Mouse (Mus musculus) ovary, postnatal 10 days (tissue): ENCODE measurements around the gene Sstr1.

ENCODE experiments used
- DNase-seq: peaks from one replicate; pipeline ENCODE4 v3.0.0; 2022; ENCODE audit warnings: low spot score

Sstr1 gene

DNA sequence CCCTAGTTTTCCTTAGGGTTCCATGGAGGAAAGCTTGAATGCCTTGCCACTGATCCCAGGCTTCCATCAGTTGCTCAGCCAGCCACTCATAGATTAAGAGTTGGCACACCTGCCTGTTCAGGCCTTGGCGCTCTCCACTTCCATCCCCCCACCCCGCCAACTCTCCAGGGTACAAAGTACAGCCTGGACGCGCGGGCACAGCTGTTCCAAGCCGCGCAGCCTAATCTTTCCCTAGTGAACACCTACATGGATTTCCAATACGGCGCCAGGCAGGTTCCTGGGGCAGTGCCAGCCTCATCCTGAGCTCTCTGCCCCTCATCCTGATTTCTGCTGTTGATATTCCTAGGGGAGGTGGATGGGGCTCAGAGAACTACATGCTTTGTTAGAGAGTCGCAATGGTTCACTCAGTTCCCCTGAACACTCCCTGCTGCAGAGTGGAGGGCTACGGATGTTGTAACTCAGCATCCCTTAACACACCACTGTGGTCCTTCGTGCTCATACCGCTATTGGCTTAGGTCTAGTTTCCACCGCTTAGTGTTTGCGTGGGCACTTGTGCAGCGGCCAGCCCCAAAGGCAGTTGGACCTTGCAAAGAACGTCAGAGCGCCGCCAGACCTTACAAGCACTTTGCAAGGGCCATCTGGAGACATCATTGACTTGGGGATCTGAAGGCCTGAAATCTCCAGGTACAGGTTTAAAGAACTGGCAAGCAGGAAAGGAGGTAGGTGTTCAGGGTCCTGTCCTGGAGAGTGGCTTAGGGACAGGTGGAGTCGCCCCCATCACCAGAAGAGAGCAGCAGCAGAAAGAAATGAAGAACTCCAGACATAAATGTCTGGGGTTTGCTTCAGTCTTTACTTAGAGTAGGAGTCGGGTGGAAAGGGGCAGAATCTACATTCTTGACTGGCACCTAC lies at the start of gene Sstr1:
Gene Sstr1 (plus strand): TSS at position 610 of the 909 bp plus-strand sequence.
- DNase-seq = no peak

DNA sequence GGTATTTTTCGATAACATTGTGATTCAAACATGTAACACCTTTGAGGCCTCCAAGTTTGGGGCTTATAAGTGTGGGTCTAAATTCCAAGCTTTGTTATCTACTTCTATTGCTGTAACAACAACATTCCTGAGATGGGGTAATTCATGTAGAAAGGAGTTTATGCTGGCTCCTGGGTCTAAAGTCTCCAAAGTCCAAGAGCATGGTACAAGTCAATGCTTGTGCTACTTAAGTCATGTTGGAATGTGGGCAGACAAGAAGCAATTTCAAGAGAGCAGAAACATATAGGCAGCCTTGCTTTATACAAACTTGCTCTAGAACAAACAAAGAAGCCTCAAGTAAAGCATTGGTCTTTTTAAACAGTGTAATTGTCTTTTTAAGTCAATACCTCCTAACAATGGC lies 12.8 kb upstream of the Sstr1 start:
- no peak for DNase-seq

DNA sequence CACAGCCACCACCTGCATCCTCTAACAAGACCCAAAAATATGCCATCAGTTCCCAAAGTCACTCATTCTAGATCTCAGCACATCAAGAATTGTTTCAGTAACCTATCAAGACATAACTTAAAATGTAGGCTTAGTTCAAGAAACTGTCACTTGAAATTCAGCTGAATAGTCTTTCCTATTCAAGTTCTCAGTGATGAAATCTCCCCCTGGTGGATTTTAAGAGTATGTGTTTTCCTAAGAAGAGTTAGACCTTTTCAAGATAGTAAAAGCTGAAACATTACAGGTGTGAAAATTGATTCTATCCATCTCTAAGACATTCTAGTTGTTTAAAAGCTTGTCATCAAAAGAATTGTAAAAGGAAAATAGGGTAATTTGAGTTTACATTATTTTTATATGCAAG lies 10.4 kb upstream of the Sstr1 start:
- no peak for DNase-seq

DNA sequence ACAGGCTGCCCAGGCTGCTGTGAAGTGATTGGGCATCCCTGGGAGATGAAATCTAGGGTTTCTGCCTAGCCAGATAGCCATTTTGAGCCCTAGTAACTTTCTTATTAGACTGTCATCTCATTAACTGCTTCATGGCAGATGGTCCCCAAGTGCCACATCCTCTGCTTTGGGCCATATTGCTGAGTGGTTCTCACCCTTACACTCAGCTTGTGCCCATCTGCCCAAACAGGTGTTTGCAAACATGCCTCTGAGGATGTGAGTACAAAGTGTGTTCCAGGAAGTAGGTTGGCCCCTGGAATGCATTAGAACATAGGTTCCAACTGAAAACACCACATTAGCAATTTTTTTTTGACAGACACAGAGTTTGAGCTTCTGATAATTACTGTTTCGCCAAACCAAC lies 3.6 kb upstream of the Sstr1 start:
- DNase-seq = no peak

DNA sequence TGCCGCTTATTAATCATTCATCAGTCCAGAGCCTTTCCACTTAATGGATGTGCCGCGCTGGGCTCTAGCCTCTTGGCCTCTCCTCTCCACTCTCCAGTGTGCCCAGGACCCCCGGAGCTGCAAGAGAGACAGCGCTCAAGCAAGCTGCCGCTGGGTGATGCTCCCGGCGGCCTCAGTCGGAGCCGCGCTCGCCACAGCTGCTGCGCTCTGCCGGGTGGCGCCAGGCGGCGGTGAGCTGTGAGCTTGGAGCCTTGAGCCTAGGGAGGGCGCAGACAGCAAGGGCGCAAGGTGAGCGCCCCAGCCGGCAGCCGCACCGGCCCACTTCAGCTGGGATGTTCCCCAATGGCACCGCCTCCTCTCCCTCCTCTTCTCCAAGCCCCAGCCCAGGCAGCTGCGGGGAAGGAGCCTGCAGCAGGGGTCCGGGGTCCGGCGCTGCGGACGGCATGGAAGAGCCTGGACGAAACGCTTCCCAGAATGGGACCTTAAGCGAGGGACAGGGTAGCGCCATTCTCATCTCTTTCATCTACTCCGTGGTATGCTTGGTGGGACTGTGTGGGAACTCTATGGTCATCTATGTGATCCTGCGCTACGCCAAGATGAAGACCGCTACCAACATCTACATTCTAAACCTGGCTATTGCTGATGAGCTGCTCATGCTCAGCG lies 820 bp downstream of the Sstr1 start:
- DNase-seq = no peak

DNA sequence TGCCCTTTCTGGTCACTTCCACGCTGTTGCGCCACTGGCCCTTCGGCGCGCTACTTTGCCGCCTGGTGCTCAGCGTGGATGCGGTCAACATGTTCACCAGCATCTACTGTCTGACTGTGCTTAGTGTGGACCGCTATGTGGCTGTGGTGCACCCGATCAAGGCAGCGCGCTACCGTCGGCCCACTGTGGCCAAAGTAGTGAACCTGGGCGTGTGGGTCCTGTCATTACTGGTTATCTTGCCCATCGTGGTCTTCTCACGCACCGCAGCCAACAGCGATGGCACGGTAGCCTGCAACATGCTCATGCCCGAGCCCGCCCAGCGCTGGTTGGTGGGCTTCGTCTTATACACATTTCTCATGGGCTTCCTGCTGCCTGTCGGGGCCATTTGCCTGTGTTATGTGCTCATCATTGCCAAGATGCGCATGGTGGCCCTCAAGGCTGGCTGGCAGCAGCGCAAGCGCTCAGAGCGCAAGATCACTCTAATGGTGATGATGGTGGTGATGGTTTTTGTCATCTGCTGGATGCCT lies 1.4 kb downstream of the Sstr1 start:
- no peak for DNase-seq

DNA sequence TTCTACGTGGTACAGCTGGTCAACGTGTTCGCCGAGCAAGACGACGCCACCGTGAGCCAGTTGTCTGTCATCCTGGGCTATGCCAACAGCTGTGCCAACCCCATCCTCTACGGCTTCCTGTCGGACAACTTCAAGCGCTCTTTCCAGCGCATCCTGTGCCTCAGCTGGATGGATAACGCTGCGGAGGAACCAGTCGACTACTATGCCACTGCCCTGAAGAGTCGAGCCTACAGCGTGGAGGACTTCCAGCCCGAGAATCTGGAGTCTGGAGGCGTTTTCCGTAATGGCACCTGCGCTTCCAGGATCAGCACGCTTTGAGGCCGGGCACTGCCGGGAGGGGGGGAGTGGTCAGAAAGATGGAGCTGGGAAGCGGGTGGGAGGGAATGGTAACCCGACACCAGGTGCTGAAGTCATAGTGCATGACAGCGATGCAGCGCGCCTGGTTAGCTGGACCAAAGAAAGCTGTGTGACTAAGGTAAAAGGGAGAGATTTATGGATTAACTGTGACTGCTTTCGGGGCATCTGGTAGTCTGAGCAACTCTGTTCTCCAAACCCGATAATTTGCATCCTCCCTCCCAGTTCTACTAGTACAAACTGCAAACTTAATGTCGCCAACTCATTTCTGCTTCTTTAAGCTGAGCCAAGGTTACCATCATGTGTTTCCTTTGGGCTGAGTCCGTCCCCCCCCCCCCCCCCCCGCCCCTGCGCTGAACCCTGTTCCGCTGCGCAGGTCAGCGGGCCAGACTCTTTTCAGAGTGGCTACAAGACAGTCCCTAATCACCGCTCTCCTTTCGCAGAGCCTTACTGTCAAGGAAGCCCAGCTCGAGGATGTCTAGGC lies 2.1 kb downstream of the Sstr1 start:
- DNase-seq = no peak

DNA sequence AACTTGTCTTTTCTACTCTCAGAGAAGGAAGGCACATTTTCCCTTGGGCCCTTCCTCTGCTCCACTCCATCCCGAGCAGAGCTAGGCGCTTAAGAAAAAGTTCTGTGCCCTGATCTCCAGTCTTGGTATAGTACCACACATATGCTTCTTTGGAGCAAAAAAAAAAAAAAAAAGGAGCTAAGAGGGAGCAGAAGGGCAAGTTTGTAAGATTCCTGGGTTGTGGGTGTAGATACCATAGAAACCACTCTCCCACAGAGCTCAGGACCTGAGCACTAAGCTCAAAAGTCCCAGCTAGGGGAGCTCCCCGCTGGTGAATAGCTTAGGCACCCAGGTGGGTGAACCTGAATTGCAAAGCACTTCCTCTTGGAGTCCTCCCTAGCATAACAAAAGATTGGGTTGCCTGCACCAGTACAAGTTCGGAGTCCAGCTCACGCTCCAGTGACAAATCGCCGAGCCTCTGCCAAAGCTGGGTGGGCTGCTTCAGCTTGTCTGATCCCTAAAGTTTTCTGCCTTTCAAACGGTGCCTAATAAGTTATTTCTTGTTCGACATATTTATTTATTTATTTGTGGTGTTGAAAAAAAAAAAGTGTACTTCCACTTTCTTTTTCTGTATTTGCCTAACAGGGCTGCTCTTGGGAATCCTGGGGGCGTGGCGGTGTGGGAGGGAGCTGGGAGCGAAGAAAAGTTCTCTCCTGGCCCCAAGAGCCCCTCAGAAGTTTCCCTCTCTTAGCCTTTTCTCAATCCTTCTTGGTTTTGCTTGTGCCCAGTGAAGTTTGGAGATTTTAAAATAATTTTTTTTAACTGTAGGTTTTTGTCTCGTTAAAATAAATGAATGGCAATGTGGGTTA lies 2.9 kb downstream of the Sstr1 start:
- no peak for DNase-seq

DNA sequence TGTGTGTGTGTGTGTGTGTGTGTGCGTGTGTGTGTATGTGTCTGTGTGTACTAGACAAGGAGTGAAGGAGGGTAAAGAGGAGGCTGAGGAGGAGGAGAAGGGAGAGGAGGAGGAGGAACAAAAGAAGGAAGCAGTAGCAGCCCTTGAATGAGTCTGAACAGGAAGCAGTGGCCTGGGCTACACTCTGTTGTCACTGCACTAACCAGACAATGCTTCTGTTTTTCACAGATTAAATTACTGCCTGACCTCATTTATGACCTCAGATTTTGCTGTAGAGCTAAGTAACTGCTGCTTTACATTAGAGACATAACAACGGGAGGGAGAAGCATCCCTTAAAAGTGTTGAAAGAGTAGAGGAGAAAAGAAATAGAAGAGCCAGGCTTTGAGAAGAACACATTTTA lies 4.6 kb downstream of the Sstr1 start:
- no peak for DNase-seq

DNA sequence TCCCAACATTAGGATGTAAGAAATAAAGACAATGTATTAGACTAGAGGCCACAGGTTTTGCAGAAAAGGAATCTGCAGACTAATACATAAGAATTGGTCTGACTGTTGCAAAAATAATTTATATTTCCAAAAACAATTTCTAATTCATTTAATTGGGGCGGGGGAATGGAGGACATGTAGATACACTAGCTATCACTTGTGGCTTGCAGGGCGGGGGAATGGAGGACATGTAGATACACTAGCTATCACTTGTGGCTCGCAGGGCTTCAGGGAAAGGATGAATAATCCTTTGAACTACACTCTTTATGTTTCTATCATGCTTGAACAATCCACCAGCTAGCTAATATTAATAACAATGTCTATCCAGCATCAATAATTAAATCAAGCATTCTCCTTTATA lies 7.5 kb downstream of the Sstr1 start:
- no peak for DNase-seq

DNA sequence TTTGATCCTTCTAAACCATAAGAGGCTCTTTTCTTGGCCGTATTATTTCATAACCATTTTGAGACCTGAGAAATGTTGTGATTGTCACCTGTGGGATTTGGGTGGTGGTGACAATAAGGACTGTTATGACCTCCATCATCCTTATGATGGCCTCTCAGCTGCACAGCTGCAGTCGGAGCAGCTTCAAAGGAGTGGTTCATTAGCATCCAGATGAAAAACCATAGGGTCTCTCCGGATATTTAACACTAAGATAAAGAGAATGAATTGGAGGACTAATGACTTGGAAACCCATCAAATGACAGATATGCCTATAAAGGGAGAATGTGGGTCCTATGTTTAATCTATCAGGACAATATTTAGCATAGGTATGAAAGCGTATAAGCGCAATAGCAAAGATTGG lies 14.1 kb downstream of the Sstr1 start:
- DNase-seq = no peak

DNA sequence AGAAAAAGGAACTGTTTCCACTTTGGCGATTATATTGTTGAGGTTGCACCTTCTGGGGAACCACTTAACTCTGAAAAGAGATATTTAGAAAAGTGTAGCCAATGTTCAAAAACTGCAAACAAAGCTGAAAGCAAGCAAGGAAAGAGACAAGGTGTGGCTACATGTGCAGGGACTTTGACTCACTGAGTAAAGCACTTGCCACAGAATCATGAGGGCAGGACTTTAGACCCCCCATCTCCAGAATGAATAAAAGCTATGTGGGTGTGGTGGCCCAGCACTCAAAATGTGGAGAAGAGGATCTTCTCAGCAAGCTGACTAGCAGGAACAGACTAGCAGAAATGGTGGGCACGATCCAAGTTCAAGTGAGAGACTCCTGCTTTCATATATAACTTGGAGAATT lies 20.9 kb downstream of the Sstr1 start:
- DNase-seq = no peak

DNA sequence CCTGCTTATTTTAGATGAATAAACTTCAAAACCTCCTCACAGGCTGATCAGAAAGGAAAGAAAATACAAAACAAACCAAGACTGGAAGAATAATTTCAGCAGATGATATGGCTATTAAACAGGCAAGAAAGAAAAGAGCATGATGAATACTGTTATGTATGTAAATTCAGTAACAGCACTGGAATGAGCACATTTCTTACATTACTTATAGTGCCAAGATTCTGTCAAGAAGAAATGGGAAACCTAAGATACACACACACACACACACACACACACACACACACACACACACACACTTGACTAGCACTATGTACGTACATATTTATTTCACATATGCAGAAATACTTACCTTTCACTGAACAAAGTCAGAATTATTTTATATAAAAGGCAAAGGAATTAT lies 40.3 kb downstream of the Sstr1 start:
- DNase-seq = no peak
